9 mouse cellular contexts compared by ENCODE assay signal in genomic region chr10:78338180-78338579, GRCm38 (mm10). TPM values are rescaled to one million over a fixed set of nuclear protein-coding genes. Genes with fewer than 3 reads are reported as not detected.
DNase-seq lines count a peak whose midpoint lies in the region; ATAC-seq lines count a peak whose summit lies in the region.
"Had no signal": no experiment of that assay in that cellular context is flagged by ENCODE, and none has a peak within 500 bp of the region (broad histone marks: within the 10 kb centered on the region; RNA-seq: fewer than 3 reads in every experiment).

No protein-coding gene starts in this region.

- peaks cover 9% of the 10 kb centered on the region; the same call in 1 of the 2 replicates for H3K4me1 ChIP-seq in heart, embryonic 11.5 days (ENCODE audit: control insufficient read depth, insufficient read depth, low read length)

- H3K27me3 ChIP-seq in heart, embryonic 11.5 days (ENCODE audit: control insufficient read depth, insufficient read depth, low read length): no peaks in the 10 kb centered on the region
- H3K27me3 ChIP-seq: limb, embryonic 15.5 days had no signal

- DNase-seq in left cerebral cortex, adult 18-20 months (ENCODE audit: low spot score in 2 of 2): peak; percentile 42 to 47
- DNase-seq in left cerebral cortex, postnatal 36 days (ENCODE audit: low spot score in 2 of 2): no peak
- peak; percentile 49 for DNase-seq in adrenal gland, postnatal 25 days
- peak; percentile 43 for DNase-seq in lung, postnatal 14 days
- DNase-seq in B cell, adult 2 months: no peak
- no peak for DNase-seq in thymus, postnatal 4 days

- ATAC-seq in heart, embryonic 11.5 days (replicated peaks; ENCODE audit: insufficient number of reproducible peaks, low FRiP score, low TSS enrichment): no peak
- ATAC-seq in erythroid progenitor cell, adult 5-6 weeks (replicated peaks; ENCODE audit: low FRiP score, poor library complexity, severe bottlenecking): no peak

- WGBS in heart, embryonic 11.5 days (ENCODE audit: insufficient replicate concordance): 46% methylated on average over 5 of the region's 5 CpGs

- no peak overlapping the region for H3K4me3 ChIP-seq in heart, embryonic 11.5 days (ENCODE audit: low read depth, low read length)
- H3K4me3 ChIP-seq: limb, embryonic 15.5 days had no signal

- H3K9ac ChIP-seq in heart, embryonic 11.5 days (ENCODE audit: low read depth, low read length): 0 out of 2 replicates have a peak overlapping the region, but pooled peaks have one; percentile 28
- H3K9ac ChIP-seq: limb, embryonic 15.5 days had no signal

- H3K36me3 ChIP-seq in heart, embryonic 11.5 days (ENCODE audit: control insufficient read depth, insufficient read depth, low read length): no peaks in the 10 kb centered on the region; the same call in 1 of the 2 replicates

- H3K27ac ChIP-seq in heart, embryonic 11.5 days (ENCODE audit: low read depth, low read length): peak overlapping the region; percentile 66
- H3K27ac ChIP-seq: limb, embryonic 15.5 days had no signal

- intact Hi-C loops in left cerebral cortex, postnatal 36 days (cut with DNase I): loop anchor here (5.0 kb wide), 1 partner anchor 41 kb away; no protein-coding TSS in a partner anchor

- no peaks in the 10 kb centered on the region for H3K9me3 ChIP-seq in heart, embryonic 11.5 days (replicated peaks; ENCODE audit: control insufficient read depth, low read length)
- H3K9me3 ChIP-seq: limb, embryonic 15.5 days had no signal

- H3K4me2 ChIP-seq in heart, embryonic 11.5 days: no peak overlapping the region
- H3K4me2 ChIP-seq: limb, embryonic 15.5 days had no signal

RNA-seq across cellular contexts. Expression of gene Agpat3, which starts 14.1 kb away (rescaled TPM):
- 100 to 1,000 TPM; 233 to 243 TPM for total RNA-seq in left cerebral cortex, adult 18-20 months (2021)
- 100 to 1,000 TPM; 269 to 279 TPM for total RNA-seq in left cerebral cortex, postnatal 36 days (2021)
- 334 and 362 TPM in 2 replicates for total RNA-seq in adrenal gland, postnatal 25 days (2021)
- 32.4 and 36.1 TPM in 2 replicates for polyA plus RNA-seq in heart, embryonic 11.5 days (2014; fragmentation: Nextera tagmentation; extraction: Ambion mirVana)
- 16.6 and 24.7 TPM in 2 replicates for total RNA-seq in erythroid progenitor cell, adult 5-6 weeks (2015; ENCODE audit: low replicate concordance)
- 10.5 and 14.0 TPM in 2 replicates for total RNA-seq in erythroid progenitor cell, adult 5-6 weeks (2017; ENCODE audit: low replicate concordance)

Comparison
In these comparisons a context has a peak if more than half of its experiments do, and no peak if none do; other contexts are left out.
1. DNase-seq: peak in left cerebral cortex, adult 18-20 months (2 of 2), adrenal gland, postnatal 25 days (single experiment) and lung, postnatal 14 days (single experiment); none in left cerebral cortex, postnatal 36 days (0 of 2), B cell, adult 2 months (0 of 2) and thymus, postnatal 4 days (single experiment).
2. RNA of gene Agpat3, which starts 14.1 kb away (total RNA-seq): 334 to 362 TPM in adrenal gland, postnatal 25 days, 269 to 279 TPM in left cerebral cortex, postnatal 36 days and 233 to 243 TPM in left cerebral cortex, adult 18-20 months; 10.5 to 24.7 TPM in erythroid progenitor cell, adult 5-6 weeks; every median in the first group is over 4 times any median in the second.